Mouse (Mus musculus) hindbrain, embryonic 13.5 days (tissue): ENCODE results near the gene Spg7. TPM values are rescaled to one million over a fixed set of nuclear protein-coding genes. Genes with fewer than 3 reads are reported as not detected.

Experiments used
- ATAC-seq: fragments of 200-750 bp; cut with Nextera tagmentation; 2 replicates; pipeline ENCODE4 v1.8.0; 2017; ENCODE audit warnings: moderate TSS enrichment; ENCODE audit not compliant: low FRiP score
- H3K27ac ChIP-seq: fragments of 300-500 bp; sonication (generic); 2 replicates; pipeline ENCODE4 v1.5.1; 2015; ENCODE audit warnings: inconsistent platforms, mild to moderate bottlenecking, moderate library complexity
- H3K27me3 ChIP-seq: fragments of 300-500 bp; sonication (generic); 2 replicates; pipeline ENCODE4 v1.6.1; 2015; ENCODE audit warnings: mild to moderate bottlenecking, inconsistent platforms
- H3K36me3 ChIP-seq: fragments of 300-500 bp; sonication (generic); 2 replicates; pipeline ENCODE4 v1.6.1; 2015; ENCODE audit warnings: mild to moderate bottlenecking, inconsistent platforms
- H3K4me1 ChIP-seq: fragments of 300-500 bp; sonication (generic); replicated peaks from 2 replicates; pipeline ENCODE4 v1.6.1; 2015; ENCODE audit warnings: inconsistent platforms
- H3K4me2 ChIP-seq: fragments of 300-500 bp; sonication (generic); 2 replicates; pipeline ENCODE4 v1.6.1; 2015; ENCODE audit warnings: inconsistent platforms, mild to moderate bottlenecking, moderate library complexity
- H3K4me3 ChIP-seq: fragments of 300-500 bp; sonication (generic); 2 replicates; pipeline ENCODE4 v1.5.1; 2015; ENCODE audit warnings: mild to moderate bottlenecking, inconsistent platforms
- H3K9ac ChIP-seq: fragments of 300-500 bp; sonication (generic); 2 replicates; pipeline ENCODE4 v1.6.1; 2015; ENCODE audit warnings: mild to moderate bottlenecking, inconsistent platforms
- H3K9me3 ChIP-seq: fragments of 300-500 bp; sonication (generic); 2 replicates; pipeline ENCODE4 v1.6.1; 2016; ENCODE audit warnings: inconsistent platforms
- WGBS: fragments of 180-500 bp; shearing (Covaris S2); methylation state at CpG from one replicate; pipeline ENCODE4 v1.1.7; 2015; 5-methylcytosine and 5-hydroxymethylcytosine counted together
- microRNA-seq: library from miRNA; unstranded; fragments of <30 nt; microRNA quantifications from one replicate; pipeline ENCODE4, GENCODE M21; 2016
- polyA plus RNA-seq: library from polyadenylated mRNA; unstranded; fragments of >200 nt; fragmentation: Nextera tagmentation; extraction: Ambion mirVana; gene quantifications from 2 replicates; pipeline ENCODE4 v1.2.1, GENCODE M21; 2015

Gene Spg7
- polyA plus RNA-seq, 1 experiment from 2014 or later = 45.9 TPM

DNA sequence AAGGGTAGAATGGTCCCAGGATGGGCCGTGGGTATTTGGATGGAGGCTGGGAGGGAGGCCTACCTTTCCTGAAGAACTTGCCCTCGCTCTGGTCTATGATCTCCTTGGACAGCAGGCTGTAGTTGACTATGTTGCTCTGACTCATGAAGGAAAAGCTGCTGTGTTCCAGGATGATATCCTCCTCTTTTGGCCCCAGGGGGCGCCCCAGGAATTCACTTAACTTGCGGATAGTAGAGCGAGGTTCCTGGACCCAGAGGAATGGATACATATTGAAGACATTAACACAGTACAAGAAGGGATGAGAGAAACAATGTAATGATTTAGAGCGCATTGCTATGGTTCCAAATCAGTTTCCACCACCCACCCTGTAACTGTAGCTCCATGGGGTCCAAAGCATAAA, 82.5 kb downstream of the Spg7 start:
- Histone ChIP-seq H3K4me3 (no peak overlapping the region), H3K4me2 (no peak overlapping the region), H3K9me3 (no peaks in the 10 kb centered on the region), H3K9ac (no peak overlapping the region), H3K27me3 (no peaks in the 10 kb centered on the region), H3K36me3 (no peaks in the 10 kb centered on the region), H3K27ac (no peak overlapping the region), H3K4me1 (no peaks in the 10 kb centered on the region)
- no peak for ATAC-seq
- 52% methylated on average over 6 of the region's 6 CpGs for WGBS

DNA sequence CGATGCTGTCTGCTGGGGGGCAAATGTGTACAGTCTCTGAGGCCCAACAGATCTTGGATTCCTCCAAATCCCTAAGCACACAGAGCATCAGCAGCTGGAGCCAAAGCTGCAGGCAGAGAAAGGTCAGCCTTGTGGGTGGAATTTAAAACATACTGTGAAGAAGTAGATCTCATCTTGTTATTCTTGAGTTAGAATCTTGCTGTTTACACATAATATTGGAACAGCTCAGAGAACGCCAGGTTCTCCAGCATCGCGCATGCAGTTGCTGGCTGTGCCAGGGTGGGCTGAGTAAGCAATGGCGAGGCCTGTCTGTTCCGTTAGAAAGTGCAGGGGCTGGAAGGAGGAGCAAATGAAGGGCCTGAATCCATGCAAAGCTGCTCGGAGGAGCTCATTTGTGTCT, 83.6 kb downstream of the Spg7 start:
- ATAC-seq = no peak
- 83% methylated on average over 7 of the region's 7 CpGs for WGBS
- no peaks in the 10 kb centered on the region for H3K27me3 ChIP-seq
- no peaks in the 10 kb centered on the region for H3K9me3 ChIP-seq
- no peaks in the 10 kb centered on the region for H3K36me3 ChIP-seq
- no peaks in the 10 kb centered on the region for H3K4me1 ChIP-seq
- no peak overlapping the region for H3K4me2 ChIP-seq
- H3K9ac ChIP-seq = no peak overlapping the region
- no peak overlapping the region for H3K27ac ChIP-seq
- no peak overlapping the region for H3K4me3 ChIP-seq

Small RNA genes lying within 50 kb of the gene (microRNA-seq; reads per million reads assigned to microRNA genes)
- gene Mir7079 (not detected), gene Mir7080 (not detected)

Other genes starting within 250 kb of the Spg7 start
- gene Cdh15, start 215.0 kb upstream of the Spg7 start, polyA plus RNA-seq = 1.5 and 1.8 TPM in 2 replicates
- 29.9 and 30.7 TPM in 2 replicates for gene Ankrd11, start 20.7 kb upstream of the Spg7 start, polyA plus RNA-seq
- gene Rpl13, start 39.4 kb downstream of the Spg7 start, polyA plus RNA-seq = 766 and 789 TPM in 2 replicates
- 0.53 and 0.87 TPM in 2 replicates for gene Cpne7, start 54.4 kb downstream of the Spg7 start, polyA plus RNA-seq
- 1.5 and 2.2 TPM in 2 replicates for gene Sult5a1, start 95.4 kb downstream of the Spg7 start, polyA plus RNA-seq
- 0.35 TPM in 1 of 2 replicates, not detected in the other for gene Dpep1, start 123.3 kb downstream of the Spg7 start, polyA plus RNA-seq
- gene Chmp1a, start 149.8 kb downstream of the Spg7 start, polyA plus RNA-seq = 202 and 209 TPM in 2 replicates
- 7.8 and 8.4 TPM in 2 replicates for gene Spata33, start 149.9 kb downstream of the Spg7 start, polyA plus RNA-seq
- gene Cdk10, start 161.9 kb downstream of the Spg7 start, polyA plus RNA-seq = 44.0 and 46.9 TPM in 2 replicates
- gene Spata2l, start 173.3 kb downstream of the Spg7 start, polyA plus RNA-seq = 4.1 and 4.4 TPM in 2 replicates
- 24.3 and 26.0 TPM in 2 replicates for gene Zfp276, start 191.3 kb downstream of the Spg7 start, polyA plus RNA-seq
- 51.1 and 52.9 TPM in 2 replicates for gene Vps9d1, start 191.4 kb downstream of the Spg7 start, polyA plus RNA-seq